Mouse (Mus musculus): Measurements from ENCODE around the gene Bcl9. TPM values are rescaled to one million over a fixed set of nuclear protein-coding genes. Genes with fewer than 3 reads are reported as not detected.

Gene Bcl9
- polyA plus RNA-seq (2017; shearing (Covaris generic)) = 1 to 10 TPM; 2.4 to 4.8 TPM

- ATAC-seq = peak; percentile 60
These were observed at the start of gene Bcl9 for GRCm38 (mm10) chr3:97297553-97298432. Bcl9 (minus strand) TSS chr3:97297917.

- ATAC-seq = no peak
These were observed 41.5 kb upstream of the Bcl9 start for GRCm38 (mm10) chr3:97339193-97339576.

GRCm38 (mm10) chr3:97338522-97339192, 40.9 kb upstream of the Bcl9 start:
- peak; percentile 61 for ATAC-seq

GRCm38 (mm10) chr3:97337306-97337705, 39.6 kb upstream of the Bcl9 start:
- ATAC-seq = no peak

- no peak for ATAC-seq
These were observed 38.6 kb upstream of the Bcl9 start for GRCm38 (mm10) chr3:97336331-97336730.

- no peak for ATAC-seq
These were observed 36.9 kb upstream of the Bcl9 start for GRCm38 (mm10) chr3:97334618-97335017.

- no peak for ATAC-seq
These were observed 34.5 kb upstream of the Bcl9 start for GRCm38 (mm10) chr3:97332172-97332571.

GRCm38 (mm10) chr3:97327809-97328208, 30.1 kb upstream of the Bcl9 start:
- ATAC-seq = peak; percentile 96

GRCm38 (mm10) chr3:97327356-97327755, 29.6 kb upstream of the Bcl9 start:
- peak; percentile 13 for ATAC-seq

- ATAC-seq = no peak
These were observed 28.1 kb upstream of the Bcl9 start for GRCm38 (mm10) chr3:97325621-97326345.

- ATAC-seq = no peak
These were observed 26.3 kb upstream of the Bcl9 start for GRCm38 (mm10) chr3:97324046-97324445.

GRCm38 (mm10) chr3:97317302-97317701, 19.6 kb upstream of the Bcl9 start:
- ATAC-seq = no peak

- no peak for ATAC-seq
These were observed 15.7 kb upstream of the Bcl9 start for GRCm38 (mm10) chr3:97313431-97313830.

- no peak for ATAC-seq
These were observed 14.3 kb upstream of the Bcl9 start for GRCm38 (mm10) chr3:97311998-97312397.

GRCm38 (mm10) chr3:97309748-97310536, 12.2 kb upstream of the Bcl9 start:
- no peak for ATAC-seq

GRCm38 (mm10) chr3:97308440-97308839, 10.7 kb upstream of the Bcl9 start:
- ATAC-seq = no peak

- ATAC-seq = no peak
These were observed 8.2 kb upstream of the Bcl9 start for GRCm38 (mm10) chr3:97305907-97306306.

- no peak for ATAC-seq
These were observed 3.9 kb upstream of the Bcl9 start for GRCm38 (mm10) chr3:97301586-97301985.

- no peak for ATAC-seq
These were observed 2.7 kb upstream of the Bcl9 start for GRCm38 (mm10) chr3:97300370-97300769.

GRCm38 (mm10) chr3:97299885-97300284, 2.2 kb upstream of the Bcl9 start:
- no peak for ATAC-seq

- no peak for ATAC-seq
These were observed 1.2 kb upstream of the Bcl9 start for GRCm38 (mm10) chr3:97298856-97299465.

Measured in CD4-positive, CD25-positive, alpha-beta regulatory T cell, adult 4 months (primary cell).